Mouse (Mus musculus) kidney, adult 11 months (tissue): ENCODE data around the gene Sos1.

Source experiments
- DNase-seq: peaks from one replicate; pipeline ENCODE4 v3.0.0; 2022

Gene Sos1

DNA sequence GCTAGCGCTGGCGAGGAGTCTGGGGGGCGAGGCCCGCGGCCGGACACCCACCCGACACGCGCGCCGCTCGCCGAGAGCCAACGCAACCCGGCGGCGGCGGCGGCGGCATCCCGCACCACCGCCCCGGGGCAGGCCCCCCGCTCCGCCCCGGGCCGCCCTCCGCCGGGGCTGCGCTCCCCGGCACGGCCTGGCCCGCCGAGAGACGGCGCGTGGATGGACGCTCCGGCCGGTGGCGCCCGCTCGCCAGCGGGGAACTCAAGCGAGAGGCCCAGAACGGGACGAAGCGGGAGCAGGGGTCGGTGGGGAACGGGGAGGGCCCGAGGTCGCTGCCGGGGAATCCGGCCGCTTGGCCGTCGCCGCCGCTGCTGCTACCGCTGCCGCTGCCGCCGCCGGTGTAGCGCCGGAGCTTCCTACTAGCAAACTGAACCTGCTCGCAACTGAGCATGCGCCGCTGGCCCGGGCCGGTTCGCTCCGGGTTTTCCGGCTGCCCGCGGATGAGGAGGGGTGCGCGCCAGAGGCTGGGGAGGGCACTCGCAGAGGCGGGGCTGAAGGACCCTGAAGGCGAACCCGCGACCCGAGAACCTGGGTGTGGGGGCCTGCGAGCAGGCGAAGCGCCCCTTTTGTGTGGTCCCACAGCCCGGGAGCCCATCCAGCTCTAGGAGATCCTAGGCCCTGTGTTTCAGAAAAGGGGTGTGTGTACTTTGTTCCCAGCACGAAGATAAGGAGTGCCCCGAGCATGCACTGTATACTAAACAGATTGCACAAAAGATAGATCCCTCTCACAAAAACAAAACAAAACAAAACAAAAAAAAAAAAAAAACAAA is at the start of gene Sos1:
TSS of gene Sos1 (minus strand) at position 423 of the 824 bp plus-strand sequence.
- DNase-seq = peak; percentile 94

DNA sequence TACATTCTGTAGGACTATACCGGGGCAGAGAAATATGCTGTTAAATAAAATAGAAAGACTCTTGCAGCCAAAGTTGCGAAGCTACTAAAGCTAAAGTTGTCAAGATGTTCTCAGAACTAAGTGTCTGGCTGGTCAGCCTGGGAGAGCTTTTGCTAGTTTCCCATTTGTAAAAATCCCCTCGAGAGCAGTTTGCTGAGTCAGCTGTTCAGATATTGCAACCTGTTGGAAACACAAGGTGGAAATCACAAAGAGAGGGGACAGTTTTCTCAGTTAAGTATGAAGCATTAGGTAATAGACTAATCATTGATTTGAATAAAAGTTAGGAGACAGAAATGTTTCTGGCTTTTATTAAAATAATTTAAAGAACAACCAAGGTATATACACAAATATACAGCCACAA is 43.0 kb upstream of the Sos1 start:
- no peak for DNase-seq

DNA sequence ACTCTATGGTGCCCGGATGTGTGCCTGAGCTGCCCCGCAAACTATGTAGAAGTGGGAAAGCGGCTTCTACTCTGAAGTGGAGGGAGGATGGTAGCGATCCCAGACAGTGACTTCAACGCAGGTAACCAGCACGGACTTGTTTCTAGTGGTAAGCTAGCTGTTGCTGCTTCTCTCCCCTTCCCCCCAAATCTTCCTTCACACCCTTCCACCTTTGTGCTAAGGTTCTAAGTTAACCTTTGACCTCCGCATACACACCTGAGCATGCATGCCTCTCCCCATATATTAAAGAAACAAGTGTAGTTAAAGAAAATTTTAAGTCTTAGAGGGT is 41.9 kb upstream of the Sos1 start:
- no peak for DNase-seq

DNA sequence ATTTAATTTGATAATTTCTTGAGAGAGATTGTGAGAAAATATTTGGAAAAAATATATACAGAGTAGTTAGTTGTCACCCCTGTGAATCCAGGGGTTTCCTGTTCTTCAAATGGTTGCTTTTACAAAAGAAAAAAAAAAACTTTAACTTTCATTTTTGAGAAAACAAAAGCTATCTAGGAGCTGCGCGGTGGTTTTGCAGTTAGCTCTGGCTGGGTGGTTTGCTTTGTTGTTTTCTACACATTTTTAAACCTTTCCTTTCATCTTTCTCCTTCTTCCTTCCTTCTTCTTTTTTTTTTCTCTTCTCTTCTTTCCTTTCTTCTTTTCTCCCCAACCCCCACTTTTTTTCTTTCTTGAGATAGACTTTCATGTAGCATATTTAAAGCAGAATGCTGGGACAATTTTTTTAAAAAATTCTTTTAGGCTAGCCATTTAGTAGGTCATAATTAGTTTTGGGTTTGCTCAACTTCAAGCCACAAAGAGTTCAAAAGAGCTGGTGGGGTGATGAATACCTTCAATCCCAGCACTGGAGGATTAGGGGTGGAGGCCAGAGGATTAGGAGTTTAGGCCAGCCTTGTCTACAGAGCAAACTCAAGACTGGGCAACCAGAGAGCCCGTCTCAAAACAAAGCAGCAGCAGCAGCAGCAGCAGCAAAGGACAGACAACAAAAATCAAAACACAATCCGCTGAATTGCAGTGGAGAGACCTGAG is 41.4 kb upstream of the Sos1 start:
- no peak for DNase-seq

DNA sequence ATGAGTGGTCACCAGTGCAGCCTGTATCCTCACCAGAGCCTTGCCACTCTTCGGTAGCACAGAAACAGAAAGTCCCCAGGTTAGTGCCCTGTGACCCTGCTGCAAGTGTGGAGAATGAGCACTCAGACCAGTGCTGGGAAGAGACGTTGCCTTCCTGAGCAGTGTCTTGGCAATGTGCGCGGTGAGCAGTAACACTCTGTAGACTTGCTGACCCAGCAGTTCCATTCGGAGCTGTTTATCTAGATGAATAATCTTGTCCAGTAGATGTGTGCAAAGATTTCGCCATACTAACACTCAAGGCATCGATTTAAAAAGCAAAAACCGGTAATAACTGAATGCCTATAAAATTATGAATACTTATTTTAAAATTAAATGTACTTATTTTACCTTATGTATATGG is 40.3 kb upstream of the Sos1 start:
- DNase-seq = peak; percentile 31

DNA sequence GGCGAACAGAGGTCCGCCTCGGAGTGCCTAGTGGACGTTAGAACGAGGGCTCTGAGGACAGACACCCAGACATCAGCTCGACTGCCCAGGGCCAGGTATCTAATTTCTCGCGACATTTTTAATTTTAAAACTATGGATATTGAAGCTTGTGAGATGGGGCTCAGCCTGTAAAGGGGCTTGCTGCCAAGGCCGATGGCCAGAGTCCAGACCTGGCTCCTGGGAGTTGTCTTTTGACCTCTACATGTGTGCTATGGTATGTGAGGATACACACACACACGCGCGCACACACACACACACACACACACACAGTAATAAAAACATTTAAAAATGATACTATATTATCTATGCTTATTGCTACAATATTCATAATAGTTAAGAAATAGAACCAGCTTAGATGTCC is 38.6 kb upstream of the Sos1 start:
- no peak for DNase-seq

DNA sequence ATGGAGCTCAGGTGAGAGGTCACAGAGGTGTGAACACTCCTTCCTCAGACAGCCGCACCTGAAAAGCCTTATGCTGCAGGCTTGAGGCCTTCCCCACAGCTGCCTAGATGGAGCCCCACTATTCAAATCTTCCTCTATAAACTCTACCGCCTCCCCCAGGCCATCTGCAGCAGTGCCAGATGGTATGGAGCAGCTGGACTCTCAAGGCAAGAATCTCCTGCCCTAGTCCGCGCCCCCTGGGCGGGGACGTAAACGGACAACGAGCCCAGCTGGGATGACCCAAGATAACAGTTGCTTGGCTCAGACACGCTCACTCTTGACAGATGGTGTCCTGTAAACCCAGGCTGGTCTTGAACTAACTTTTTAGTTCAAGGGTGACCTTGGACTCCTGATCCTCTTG is 37.0 kb upstream of the Sos1 start:
- DNase-seq = no peak

DNA sequence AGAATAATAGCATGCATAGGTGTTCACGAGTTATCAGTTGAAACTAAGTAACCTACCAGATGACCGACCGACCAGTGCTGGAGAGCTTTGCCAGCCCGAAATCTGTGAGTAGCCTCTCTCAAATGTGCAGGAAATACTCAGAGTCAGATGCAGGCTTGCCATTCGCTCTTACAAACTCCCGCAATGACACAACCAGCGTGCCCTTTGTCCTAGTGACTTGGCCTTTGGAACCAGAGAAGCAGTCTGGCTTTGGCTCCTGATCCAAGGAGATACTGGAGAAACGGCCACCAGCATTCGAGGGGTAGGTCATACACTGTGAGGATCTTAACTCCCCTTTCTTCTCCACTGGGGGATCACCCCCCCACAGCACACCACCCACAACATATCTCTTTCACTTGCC is 35.7 kb upstream of the Sos1 start:
- peak; percentile 47 for DNase-seq

DNA sequence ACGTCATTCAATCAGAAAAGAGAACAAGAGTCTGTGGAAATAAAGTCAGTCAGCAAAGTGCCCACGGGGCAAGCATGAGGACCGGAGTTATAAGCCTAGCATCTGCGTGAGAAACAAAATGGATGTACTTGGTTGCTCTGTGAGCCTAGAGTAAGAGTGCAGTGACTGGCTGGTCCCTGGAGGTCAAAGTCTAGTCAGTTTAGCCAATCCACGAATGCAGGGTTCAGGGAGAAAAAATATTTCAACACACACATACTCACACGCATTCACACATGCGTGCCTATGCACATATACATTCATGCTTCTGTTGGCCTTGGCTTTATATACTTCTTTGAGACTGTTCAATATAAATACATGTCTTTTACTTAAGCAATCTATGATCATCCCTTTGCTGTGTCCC is 35.3 kb upstream of the Sos1 start:
- no peak for DNase-seq

DNA sequence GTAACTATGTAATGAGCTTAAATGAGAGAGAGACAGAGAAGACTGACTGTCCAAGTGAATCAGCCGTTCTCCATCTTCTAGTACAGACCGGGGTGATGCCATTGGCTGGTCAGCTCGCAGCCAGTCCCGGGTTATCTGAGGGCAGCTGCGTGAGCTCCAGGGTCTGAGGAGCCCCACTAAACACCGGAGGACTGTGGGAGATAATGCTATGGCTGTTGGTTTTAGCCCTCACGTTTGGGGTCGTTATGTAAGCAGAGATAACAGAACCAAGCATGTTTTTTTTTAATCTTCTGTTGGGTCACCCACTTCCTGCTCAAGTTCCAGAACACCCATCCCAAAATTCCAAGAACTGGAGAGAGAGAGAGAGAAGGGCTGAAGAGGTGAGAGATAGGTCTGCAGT is 33.5 kb upstream of the Sos1 start:
- DNase-seq = no peak

DNA sequence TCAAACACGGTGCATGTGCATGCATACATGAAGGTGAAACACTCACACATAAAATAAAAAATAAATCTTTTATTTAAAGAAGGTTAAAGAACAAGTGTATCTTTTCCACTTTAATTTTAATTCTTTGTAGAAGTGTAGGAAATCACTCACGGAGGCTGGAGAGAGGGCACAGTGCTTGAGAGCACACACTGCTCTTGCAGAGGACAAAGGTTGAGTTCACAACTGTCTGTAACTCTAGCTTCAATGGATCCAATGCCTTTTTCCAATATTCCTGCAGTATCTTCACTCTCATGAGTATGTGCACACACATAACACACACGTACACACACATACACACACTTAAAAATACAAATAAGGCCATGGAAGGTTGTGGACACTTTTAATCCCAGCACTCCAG is 30.2 kb upstream of the Sos1 start:
- DNase-seq = no peak

DNA sequence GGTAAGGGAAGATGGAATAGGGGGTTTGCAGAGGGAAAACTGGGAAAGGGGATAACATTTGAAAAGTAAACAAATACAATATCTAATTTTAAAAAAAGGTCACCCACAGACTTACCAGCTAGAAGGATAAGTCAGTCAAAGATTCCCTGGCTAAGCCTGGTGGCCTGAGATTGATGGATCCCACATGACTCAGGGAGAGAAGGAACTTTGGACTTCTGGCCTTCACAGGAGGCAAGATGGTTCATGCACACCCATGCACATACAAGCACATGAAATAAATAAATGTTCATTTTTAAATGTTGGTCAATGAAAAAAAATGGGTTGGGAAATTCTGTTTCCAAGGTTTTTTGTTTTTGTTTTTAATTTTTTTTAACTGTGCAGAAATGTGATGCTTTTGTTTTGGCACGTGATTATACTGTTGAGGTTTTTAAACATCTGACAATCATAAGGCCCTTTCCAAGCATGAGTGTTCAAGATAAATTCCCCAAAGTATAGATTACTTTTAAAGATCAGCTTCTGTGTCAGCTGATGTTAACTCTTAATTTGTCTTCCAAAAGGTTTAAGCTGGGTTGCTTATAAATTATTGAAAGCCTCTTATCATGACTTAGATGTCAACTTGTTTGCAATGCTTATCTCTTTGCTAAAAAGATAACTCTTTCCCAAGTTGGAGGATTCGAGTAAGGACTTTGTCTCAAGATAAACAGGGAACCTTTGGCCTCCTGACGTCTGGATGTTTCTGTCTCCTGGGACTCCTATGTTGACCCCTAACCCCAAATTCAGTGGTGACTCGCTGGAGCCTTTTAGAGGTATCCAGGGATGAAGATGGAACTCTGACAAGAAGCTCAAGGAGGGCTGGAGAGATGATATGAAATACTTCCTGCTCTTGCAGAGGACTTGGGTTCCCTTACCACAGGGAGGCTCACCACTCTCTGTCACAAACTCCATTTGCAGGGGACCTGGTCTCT is 29.5 kb upstream of the Sos1 start:
- DNase-seq = peak; percentile 4

DNA sequence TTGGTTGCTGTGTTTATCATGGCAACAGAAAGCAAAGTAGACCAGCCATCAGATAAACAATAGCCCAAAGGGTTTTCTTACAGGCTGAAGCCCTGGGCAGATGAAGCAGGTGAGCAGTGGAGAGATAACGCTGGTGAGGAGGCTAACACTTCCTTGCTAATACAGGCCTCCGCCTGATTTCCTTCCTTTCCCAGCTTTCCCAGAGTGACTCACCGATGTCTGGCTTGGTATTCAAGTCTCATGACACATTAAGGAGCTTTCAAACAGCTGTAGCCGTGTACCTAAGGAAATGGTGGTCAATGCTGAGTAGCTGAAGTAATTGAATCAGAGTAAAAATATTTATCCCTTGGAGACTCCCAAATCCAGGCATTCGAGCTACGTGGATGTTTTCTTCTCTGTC is 25.5 kb upstream of the Sos1 start:
- no peak for DNase-seq

DNA sequence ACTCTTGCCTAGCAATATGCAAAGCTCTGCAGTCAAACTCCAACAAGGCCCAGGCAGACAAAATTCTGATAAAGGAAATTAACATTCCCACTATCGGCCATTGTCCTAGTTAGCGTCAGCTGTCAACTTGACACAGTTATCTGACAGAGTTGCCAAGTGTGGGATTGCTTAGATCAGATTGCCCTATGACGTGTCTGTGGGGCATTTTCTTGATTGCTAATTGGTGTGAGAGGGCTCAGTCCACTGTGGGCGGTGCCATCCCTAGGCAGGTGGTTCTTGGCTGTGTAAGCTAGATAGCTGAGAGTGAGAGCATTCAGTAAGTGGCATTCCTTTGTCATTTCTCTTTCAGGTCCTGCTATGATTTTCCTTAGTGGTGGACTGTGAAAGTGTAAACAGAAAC is 25.1 kb upstream of the Sos1 start:
- DNase-seq = no peak

DNA sequence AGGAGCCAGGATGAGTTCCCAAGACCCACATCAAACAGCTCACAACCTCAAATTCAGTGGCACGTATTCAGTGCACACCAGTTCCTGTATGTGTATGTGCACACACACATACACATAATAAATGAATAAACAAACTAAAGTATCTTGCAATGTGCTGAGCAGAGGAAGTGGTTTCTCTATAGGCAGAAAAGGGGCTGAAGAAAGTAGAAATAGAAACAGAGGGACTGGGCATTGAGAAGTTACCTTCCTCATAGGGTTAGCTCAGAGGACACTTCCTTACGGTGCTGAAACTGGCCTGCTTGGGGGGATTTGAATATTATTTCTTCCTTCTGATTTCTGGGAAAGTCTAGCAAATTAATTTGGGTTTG is 21.5 kb upstream of the Sos1 start:
- DNase-seq = no peak

DNA sequence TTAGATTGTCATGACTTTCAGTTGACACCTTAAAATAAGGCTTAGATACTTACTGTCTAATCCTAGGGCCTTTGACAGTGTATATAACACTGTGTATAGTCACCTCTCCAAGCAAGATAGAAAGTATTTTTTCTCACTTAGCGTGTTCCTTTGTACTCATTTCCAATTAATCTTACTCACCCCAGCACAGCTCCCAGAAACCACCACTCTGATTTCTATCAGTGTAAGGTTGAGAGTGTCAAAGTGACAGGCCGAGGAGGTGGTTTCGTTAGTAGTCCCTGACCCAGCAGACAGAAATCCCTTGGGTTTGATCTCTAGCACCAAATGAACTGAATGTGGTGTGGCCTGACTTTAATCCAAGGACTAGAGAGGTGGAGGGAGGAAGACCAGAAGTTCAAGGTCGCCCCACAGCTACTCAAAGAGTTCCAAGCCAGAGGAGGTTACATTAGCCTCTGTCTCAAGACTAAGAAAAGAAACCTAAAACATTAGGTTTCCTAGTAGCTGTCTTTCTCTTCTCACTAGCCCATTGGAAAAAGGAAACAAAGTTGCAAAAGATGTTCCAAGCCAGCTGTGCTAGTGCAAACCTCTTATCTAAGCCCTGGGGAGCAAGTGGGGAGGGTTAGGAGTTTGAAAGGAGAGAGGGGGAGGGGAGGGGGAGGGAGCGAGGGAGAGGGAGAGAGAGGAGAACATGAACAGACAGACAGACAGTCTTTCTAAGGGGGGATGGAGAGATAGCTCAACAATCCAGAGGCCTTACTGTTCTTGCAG is 21.0 kb upstream of the Sos1 start:
- DNase-seq = no peak

DNA sequence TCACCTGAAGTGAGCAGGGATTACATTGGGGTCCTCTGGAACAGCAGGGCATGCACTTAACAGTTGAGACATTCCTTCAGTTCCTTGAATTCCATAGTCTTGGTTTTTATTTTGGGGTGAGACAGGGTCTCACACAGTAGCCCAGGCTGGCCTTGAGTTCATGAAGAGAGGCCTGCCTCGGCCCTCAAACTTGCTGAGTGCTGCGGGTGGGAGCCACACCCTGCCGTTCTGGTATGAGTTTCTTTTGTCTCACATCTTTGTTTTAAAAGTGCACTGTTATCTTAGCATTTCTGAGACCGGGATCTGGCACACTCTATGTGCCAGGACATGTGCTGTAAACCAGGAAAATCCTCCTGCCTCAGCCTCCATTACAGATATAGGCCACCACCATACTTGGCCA is 19.8 kb upstream of the Sos1 start:
- no peak for DNase-seq

DNA sequence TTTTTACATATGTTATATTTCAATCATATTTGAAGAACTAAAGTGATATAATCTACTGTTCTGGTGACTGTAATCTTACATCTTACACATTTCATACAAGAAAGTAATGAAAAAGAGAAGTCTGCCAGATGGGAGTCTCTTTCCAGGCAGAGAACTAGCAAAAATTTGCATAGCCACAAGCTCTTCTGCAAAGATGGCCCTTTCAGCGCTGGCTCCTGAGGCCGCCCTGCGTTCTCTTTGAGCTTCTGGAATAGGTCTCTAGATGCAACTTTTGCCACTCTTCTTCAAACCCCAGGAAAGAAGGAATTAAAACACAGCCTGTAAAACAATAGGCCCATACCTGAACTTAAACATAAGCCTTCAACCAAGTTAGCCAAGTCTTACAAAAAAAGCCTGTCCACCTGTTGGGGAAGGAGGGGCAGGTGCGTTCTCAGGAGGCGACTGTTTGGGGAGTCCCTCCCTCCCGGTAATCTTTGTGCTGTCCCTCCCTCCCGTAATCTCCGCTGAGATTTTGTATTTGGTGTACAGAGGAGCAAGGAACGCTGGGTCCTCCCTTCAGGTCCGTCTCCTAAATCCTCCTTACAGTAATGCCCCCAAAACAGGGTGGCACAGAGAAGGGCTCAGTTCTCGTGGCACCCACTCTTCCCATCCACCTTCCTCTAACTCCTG is 18.5 kb upstream of the Sos1 start:
- DNase-seq = no peak

DNA sequence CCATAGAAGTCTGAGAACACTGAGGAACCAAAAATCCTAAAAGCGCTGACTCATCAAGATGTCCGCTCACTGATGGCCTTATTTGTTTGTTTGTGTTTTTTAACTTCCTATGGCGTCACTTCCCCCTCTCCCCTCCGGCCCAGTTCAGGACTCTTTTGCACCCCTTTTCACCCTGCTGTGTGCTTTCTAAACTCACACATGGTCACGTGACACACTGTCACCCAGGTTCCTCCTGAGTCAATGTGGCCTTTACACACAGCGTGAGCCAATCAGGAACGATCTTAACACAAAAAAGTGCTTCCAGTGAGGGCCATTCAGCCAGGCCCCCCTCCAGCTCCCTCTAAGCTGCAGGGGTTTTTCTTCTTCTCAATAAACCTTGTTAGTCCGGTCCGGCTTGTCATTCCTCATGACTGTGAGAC is 16.9 kb upstream of the Sos1 start:
- DNase-seq = no peak

DNA sequence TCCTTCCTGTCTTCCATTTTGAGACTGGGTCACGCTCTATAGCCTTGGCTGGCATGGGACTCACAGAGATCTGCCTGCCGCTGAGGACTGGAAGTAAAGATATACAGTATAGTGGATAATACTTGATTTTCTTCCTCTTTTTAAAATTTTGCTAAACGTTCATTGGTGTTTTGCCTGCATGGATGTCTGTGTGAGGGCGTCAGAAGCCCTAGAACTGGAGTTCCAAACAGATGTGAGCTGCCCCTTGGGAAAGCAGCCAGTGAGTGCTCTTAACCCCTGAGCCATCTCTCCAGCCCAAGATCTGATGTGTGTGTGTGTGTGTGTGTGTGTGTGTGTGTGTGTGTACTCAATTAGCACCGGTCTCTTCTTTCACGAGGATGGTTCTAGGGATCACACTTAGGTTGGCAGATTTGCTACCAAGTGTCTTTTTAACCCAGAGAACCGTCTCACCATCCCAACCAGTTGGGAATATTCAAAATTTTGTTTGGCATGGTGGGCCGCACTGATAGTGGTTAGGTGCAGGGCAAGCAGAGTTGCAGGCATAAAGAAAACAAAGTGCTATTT is 16.4 kb upstream of the Sos1 start:
- DNase-seq = no peak

DNA sequence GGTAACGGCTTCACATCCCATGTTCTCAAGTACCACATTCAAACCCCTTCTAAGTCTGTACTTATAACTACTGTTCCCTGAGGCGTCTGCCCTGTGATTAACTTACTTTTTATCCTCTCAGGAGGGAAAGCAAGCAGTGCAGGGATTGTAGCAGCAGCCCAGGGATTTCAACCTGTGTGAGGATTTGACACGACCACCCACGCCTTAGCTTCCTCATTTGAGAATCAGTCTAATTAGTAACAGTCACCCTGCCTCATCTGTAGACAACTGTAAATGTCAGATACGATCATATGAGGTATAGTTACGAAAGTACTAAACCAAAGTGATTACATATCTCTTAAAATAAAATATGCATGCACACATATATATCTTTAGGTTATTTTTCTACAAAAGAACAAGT is 15.9 kb upstream of the Sos1 start:
- DNase-seq = no peak

DNA sequence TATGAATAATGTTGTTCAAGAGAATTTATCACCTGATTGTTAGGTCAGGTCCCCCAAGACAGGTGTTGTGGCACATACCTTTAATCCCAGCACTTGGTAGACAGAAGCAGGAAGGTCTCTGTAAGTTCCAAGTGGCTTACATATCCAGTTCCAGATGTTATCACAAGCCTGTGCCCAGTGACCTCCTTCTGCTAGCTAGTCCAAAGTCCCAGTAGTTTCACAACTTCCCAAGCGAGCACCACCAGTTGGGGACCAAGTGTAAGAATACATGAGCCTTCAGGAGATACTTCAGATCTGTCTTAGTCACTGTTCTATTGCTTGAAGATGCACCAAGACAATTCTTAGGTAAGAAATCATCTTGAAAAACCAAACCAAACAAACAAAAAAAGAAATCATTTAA is 13.6 kb upstream of the Sos1 start:
- DNase-seq = no peak
